Mouse (Mus musculus) E14TG2a.4 (cell line): ENCODE measurements around the gene Gm49396.

Experiments used
- H3K27me3 ChIP-seq: 2 replicates; pipeline ENCODE4 v1.6.1; 2014; ENCODE audit warnings: low read length, control low read depth; ENCODE audit not compliant: insufficient read depth
- H3K36me3 ChIP-seq: 2 replicates; pipeline ENCODE4 v1.6.1; 2014; ENCODE audit warnings: low read length, control low read depth; ENCODE audit not compliant: insufficient read depth
- H3K4me1 ChIP-seq: replicated peaks from 2 replicates; pipeline ENCODE4 v1.6.1; 2014; ENCODE audit warnings: low read depth, low read length, control low read depth
- H3K4me3 ChIP-seq: replicated peaks from 2 replicates; pipeline ENCODE4 v1.5.1; 2014; ENCODE audit warnings: mild to moderate bottlenecking, low read length
- H3K9me3 ChIP-seq: 2 replicates; pipeline ENCODE4 v1.6.1; 2014; ENCODE audit warnings: low read length, control low read depth
- CTCF ChIP-seq: conservative IDR thresholded peaks from 2 replicates; pipeline ENCODE4 v1.5.1; 2014; ENCODE audit warnings: low read length
- NANOG ChIP-seq: IDR thresholded peaks from 2 replicates; pipeline ENCODE4 v1.6.1; 2014; ENCODE audit warnings: borderline replicate concordance, low read length, mixed read lengths
- POU5F1 ChIP-seq: IDR thresholded peaks from 2 replicates; pipeline ENCODE4 v1.6.1; 2014; ENCODE audit warnings: low read length, borderline replicate concordance

The Gm49396 gene

DNA sequence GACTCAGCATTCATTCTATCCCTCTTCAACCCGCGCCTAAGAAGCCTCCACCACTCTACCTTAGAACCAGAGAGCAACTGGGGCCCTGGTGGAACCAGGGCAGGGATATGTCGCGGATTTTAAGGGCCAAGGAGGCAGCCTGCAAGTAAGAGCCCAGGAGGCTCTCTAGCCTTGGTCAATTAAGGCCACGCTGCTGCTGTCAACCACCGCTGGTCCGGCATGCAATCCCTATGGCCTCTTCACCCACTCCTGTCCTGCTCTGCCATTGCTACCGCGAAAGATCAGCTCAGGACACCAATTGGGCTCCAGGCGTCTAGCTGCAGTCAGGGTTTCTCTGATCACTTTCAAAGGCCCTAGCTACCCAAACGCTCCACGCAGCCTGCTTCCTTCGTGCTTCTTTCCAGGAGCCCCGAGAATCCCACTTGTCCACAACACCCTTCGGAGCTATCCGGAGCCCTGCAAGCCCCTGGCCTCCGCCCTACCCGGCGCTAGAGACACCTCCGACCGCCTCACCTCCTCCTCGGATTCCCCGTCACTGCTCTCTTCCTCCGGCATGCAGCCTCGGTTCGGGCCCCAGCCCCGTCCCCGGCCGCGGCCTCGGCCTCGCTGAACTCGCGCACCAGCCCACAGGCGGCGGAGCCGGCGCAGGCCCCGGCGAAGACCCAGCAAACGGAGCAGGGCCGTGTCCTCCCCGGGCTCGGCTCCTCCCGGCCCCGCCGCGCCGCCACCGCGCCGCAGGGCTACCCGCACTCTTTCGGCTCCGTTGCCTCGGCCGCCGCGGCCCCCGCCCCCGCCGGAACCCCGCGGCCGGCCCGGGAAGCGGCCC, 24.9 kb downstream of the Gm49396 start:
- peaks cover 82% of the 10 kb centered on the region for H3K4me1 ChIP-seq
- peak overlapping the region; percentile 97 for H3K4me3 ChIP-seq
- no peaks in the 10 kb centered on the region for H3K27me3 ChIP-seq
- TF ChIP-seq CTCF, result no peak
- no peak for TF ChIP-seq NANOG
- TF ChIP-seq POU5F1, result no peak
- H3K36me3 ChIP-seq, result peaks cover 53% of the 10 kb centered on the region
- no peaks in the 10 kb centered on the region for H3K9me3 ChIP-seq

DNA sequence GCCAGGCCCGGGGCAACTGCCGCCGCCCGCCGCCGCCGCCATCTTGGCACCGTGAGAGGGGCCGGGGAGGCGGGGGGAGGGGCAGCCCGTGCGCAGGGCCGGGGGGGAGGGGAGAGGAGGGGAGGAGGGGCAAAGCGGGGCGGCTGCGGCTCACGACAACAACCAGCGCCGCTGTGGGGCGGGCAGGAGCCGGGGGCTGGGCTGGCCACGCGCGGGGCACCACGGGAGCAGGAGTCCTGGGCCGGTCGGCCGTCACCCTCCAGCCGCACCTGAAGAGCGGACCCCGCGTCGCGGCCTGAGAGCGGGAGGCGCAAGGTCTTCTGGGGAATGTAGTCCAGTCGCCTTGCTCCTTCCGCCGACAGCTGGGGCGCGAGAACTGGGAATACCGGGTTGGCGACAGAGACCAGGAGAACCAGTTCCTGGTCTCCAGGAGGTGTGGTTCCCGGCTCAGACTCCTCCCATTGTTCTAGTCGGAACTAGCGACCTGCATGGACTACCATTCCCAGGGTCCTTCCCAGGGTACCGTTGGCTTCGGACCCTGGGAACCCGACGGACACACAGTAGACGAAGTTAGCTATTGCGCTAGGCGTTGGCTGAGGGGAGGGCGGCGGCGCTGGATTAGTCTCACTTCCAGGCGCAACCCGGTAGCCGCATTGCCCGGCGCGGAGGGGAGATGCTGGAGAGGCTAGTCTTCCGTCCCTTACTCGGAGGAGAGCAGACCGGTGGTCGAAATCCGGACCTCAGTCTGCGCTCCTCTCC, 25.7 kb downstream of the Gm49396 start, which contains the start of gene Kmt2b:
Kmt2b (minus strand) TSS at position 51 of the 759 bp plus-strand sequence.
- H3K4me3 ChIP-seq, result peak within 1 kb of the TSS; percentile 97

DNA sequence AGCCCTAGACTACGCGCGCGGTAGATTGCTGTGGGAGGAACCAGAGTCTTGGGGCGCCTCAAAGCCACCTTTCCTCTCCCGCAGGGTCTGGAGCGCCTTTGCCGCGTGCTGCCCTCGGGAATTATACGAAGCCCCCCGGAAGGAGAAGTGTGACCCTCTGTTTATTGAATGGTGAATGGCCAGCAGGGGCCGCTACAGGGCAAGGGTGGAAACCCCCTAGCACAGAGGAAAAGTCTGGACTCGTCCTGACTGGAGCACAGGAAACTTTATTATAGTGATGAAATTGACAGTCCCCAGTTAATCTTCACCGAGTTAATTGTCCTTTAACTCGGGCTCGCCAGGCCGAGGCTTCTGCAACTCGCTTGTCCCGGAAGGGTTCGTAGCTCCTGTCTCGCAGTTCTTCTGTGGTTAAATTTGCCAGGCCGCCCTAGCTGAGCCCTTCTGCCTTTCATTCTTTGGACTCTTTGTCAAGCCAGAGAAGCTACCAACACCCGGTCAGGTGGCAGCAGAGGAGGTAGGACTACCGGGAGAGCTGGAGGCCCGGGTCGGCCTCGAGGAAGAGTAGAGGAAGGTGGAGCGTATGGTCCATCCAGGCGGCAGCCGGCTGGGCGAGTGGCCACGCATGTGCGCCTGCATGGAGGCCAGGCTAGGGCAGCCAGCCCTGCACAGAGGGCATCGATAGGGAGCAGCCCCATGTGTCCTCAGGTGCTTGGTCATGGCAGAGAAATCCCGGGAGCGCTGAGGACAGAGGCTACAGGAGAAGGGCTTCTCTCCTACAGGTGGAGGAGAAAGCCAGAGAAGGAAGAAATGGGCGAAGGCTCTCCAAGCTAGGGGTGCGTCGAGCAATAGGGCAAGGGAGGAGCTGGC, 26.5 kb downstream of the Gm49396 start:
- no peak for TF ChIP-seq NANOG
- TF ChIP-seq CTCF, result peak; percentile 80
- TF ChIP-seq POU5F1, result no peak
- H3K4me3 ChIP-seq, result peak overlapping the region; percentile 97
- H3K4me1 ChIP-seq, result peaks cover 84% of the 10 kb centered on the region
- no peaks in the 10 kb centered on the region for H3K27me3 ChIP-seq
- H3K36me3 ChIP-seq, result peaks cover 37% of the 10 kb centered on the region
- no peaks in the 10 kb centered on the region for H3K9me3 ChIP-seq

More for the DNA sequence above, 25.7 kb downstream of the Gm49396 start, which contains the start of gene Kmt2b:
- no peak for TF ChIP-seq POU5F1
- TF ChIP-seq CTCF, result no peak
- no peak for TF ChIP-seq NANOG
- no peaks in the 10 kb centered on the region for H3K27me3 ChIP-seq
- H3K4me1 ChIP-seq, result peaks cover 84% of the 10 kb centered on the region
- peaks cover 45% of the 10 kb centered on the region for H3K36me3 ChIP-seq
- H3K9me3 ChIP-seq, result no peaks in the 10 kb centered on the region

DNA sequence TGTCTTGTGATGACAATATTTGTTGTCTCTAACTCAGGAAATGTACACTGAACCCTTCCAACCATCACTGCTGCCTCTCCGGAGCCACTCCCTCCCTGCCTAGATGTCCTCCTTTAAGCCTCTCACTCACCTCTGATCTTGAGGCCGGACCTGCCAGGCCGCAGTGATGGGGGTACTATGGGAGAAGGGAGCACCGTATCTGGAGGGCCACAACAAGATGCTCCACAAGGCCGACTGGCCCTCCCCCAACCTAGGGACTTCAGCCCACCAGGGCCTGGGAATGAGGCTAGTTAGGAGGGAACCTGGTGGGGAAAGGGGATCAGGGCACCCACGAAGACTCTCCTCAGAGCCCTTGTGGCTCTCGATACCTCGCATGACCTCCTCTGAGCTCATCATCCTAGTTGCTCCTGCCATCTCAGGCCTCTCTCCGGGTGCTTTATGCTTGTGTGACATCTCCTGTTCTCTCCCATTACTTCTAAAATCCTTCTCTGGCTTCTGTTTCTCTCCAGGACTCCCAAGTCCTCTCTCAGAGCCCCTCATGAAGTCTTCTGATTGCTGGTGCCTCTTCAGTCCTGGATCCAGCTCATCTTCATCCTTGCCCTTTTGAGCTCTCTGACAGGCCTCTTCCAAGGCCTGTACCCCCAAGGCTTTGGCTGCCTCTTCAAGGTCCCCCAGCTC, 27.9 kb downstream of the Gm49396 start:
- no peaks in the 10 kb centered on the region for H3K27me3 ChIP-seq
- TF ChIP-seq POU5F1 (no peak), NANOG (no peak), CTCF (no peak)
- H3K4me1 ChIP-seq, result peaks cover 82% of the 10 kb centered on the region
- H3K4me3 ChIP-seq, result peak overlapping the region; percentile 97
- H3K9me3 ChIP-seq, result no peaks in the 10 kb centered on the region
- peaks cover 23% of the 10 kb centered on the region for H3K36me3 ChIP-seq

DNA sequence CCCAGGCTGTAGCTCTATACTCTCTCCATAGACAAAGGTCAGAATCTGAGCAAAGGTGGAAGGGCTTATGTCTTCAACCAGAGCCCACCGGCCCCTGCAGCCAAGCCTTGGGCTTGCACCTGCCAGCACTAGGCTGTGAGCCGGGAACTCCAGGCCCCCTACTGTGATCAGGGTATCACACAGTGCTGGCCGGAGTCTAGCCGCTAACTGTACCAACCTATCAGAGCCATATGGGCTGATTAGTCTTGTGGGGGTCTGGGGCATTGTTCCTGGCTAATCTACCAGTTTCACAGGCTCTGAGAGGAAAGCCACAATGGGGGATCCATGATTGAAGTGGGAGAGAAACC, 28.4 kb downstream of the Gm49396 start:
- Histone ChIP-seq H3K9me3 (no peaks in the 10 kb centered on the region), H3K4me3 (peak overlapping the region; percentile 97; the same call in 1 of the 2 replicates), H3K36me3 (peaks cover 18% of the 10 kb centered on the region), H3K27me3 (no peaks in the 10 kb centered on the region), H3K4me1 (peaks cover 77% of the 10 kb centered on the region)
- TF ChIP-seq NANOG (no peak), POU5F1 (no peak), CTCF (no peak)

DNA sequence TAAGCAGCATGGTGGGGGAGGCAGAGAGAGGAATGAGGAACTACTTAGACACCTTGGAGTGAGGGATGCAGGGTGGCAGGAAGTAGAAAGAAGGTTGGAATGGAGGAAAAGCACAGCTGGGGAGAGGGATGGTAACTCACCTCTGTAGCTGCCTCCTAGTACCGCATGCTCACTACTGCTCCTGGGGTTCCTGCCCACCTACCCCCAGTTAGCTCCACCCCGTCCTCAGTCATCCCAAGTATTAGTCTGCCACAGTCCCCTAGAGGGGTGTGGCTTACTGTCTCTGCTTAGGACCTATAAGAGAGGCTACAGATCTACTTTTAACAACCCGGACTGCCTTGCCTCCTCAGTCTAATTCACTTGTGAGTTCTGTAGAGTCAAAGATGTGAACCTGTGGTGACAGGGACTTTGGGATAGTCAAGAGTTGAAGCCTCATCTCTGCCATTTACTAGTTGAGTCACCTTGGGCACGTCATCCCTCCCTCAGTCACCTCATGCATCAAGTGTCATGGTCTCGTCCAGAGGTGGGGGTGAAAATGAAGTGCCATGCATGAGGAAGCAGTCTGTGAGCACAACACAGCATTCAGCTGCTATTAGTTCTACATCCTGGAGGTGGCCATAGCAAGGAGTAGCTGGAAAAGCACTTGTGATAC, 29.8 kb downstream of the Gm49396 start:
- Histone ChIP-seq H3K9me3 (no peaks in the 10 kb centered on the region), H3K27me3 (no peaks in the 10 kb centered on the region), H3K4me1 (peaks cover 66% of the 10 kb centered on the region), H3K4me3 (peak overlapping the region; percentile 37; the same call in 1 of the 2 replicates), H3K36me3 (peaks cover 12% of the 10 kb centered on the region; the same call in 1 of the 2 replicates)
- TF ChIP-seq NANOG (no peak), POU5F1 (no peak), CTCF (no peak)
